Mouse (Mus musculus) forebrain, embryonic 13.5 days (tissue): ENCODE results near the gene Tsc22d3. TPM values are rescaled to one million over a fixed set of nuclear protein-coding genes. Genes with fewer than 3 reads are reported as not detected.

Experiments used
- ATAC-seq: fragments of 200-750 bp; cut with Nextera tagmentation; 2 replicates; pipeline ENCODE4 v1.8.0; 2017
- H3K27ac ChIP-seq: fragments of 300-500 bp; sonication (generic); 2 replicates; pipeline ENCODE4 v1.5.1; 2015; ENCODE audit warnings: inconsistent platforms, mild to moderate bottlenecking, moderate library complexity
- H3K27me3 ChIP-seq: fragments of 300-500 bp; sonication (generic); 2 replicates; pipeline ENCODE4 v1.6.1; 2015; ENCODE audit warnings: mild to moderate bottlenecking, inconsistent platforms
- H3K36me3 ChIP-seq: fragments of 300-500 bp; sonication (generic); 2 replicates; pipeline ENCODE4 v1.6.1; 2015; ENCODE audit warnings: mild to moderate bottlenecking, inconsistent platforms; ENCODE audit not compliant: poor library complexity, severe bottlenecking
- H3K4me1 ChIP-seq: fragments of 300-500 bp; sonication (generic); 2 replicates; pipeline ENCODE4 v1.6.1; 2015; ENCODE audit warnings: inconsistent platforms
- H3K4me2 ChIP-seq: fragments of 300-500 bp; sonication (generic); 2 replicates; pipeline ENCODE4 v1.6.1; 2015; ENCODE audit warnings: inconsistent platforms, mild to moderate bottlenecking, moderate library complexity
- H3K4me3 ChIP-seq: fragments of 300-500 bp; sonication (generic); 2 replicates; pipeline ENCODE4 v1.5.1; 2015; ENCODE audit warnings: mild to moderate bottlenecking, inconsistent platforms
- H3K9ac ChIP-seq: fragments of 300-500 bp; sonication (generic); 2 replicates; pipeline ENCODE4 v1.6.1; 2015; ENCODE audit warnings: mild to moderate bottlenecking, inconsistent platforms
- H3K9me3 ChIP-seq: fragments of 300-500 bp; sonication (generic); replicated peaks from 2 replicates; pipeline ENCODE4 v1.6.1; 2016; ENCODE audit warnings: inconsistent platforms
- WGBS: fragments of 180-500 bp; shearing (Covaris S2); methylation state at CpG from one replicate; pipeline ENCODE4 v1.1.7; 2015; 5-methylcytosine and 5-hydroxymethylcytosine counted together
- polyA plus RNA-seq: library from polyadenylated mRNA; unstranded; fragments of >200 nt; fragmentation: Nextera tagmentation; extraction: Ambion mirVana; gene quantifications from 2 replicates; pipeline ENCODE4 v1.2.1, GENCODE M21; 2015

Gene Tsc22d3
- polyA plus RNA-seq, 1 experiment from 2014 or later: 84.3 TPM

- no peaks in the 10 kb centered on the region for H3K36me3 ChIP-seq
- H3K27ac ChIP-seq: no peak overlapping the region
- no peak overlapping the region for H3K4me2 ChIP-seq
- H3K9ac ChIP-seq: no peak overlapping the region
- H3K4me3 ChIP-seq: no peak overlapping the region
- H3K4me1 ChIP-seq: no peaks in the 10 kb centered on the region
- ATAC-seq: no peak
- peaks cover 61% of the 10 kb centered on the region for H3K27me3 ChIP-seq
- H3K9me3 ChIP-seq: no peaks in the 10 kb centered on the region
- 68% methylated on average over 2 of the region's 2 CpGs for WGBS
Observed at GRCm38 (mm10) chrX:140590142-140590541, 10.3 kb downstream of the Tsc22d3 start.

GRCm38 (mm10) chrX:140589194-140589751, 11.2 kb downstream of the Tsc22d3 start:
- 80% methylated on average over 4 of the region's 4 CpGs for WGBS
- Histone ChIP-seq H3K27me3 (peaks cover 63% of the 10 kb centered on the region), H3K4me3 (no peak overlapping the region), H3K9me3 (no peaks in the 10 kb centered on the region), H3K27ac (no peak overlapping the region), H3K9ac (no peak overlapping the region), H3K4me2 (no peak overlapping the region), H3K36me3 (no peaks in the 10 kb centered on the region), H3K4me1 (no peaks in the 10 kb centered on the region)
- no peak for ATAC-seq

GRCm38 (mm10) chrX:140588534-140588933, 11.9 kb downstream of the Tsc22d3 start:
- WGBS: 71% methylated on average over 5 of the region's 5 CpGs
- ATAC-seq: no peak

GRCm38 (mm10) chrX:140580416-140580815, 20.0 kb downstream of the Tsc22d3 start:
- Histone ChIP-seq H3K4me3 (no peak overlapping the region), H3K4me2 (no peak overlapping the region), H3K27me3 (peaks cover 90% of the 10 kb centered on the region), H3K4me1 (no peaks in the 10 kb centered on the region), H3K27ac (no peak overlapping the region), H3K36me3 (no peaks in the 10 kb centered on the region), H3K9ac (no peak overlapping the region), H3K9me3 (no peaks in the 10 kb centered on the region)
- no peak for ATAC-seq
- WGBS: 77% methylated on average over 3 of the region's 3 CpGs

More at GRCm38 (mm10) chrX:140588534-140588933, 11.9 kb downstream of the Tsc22d3 start:
- no peak overlapping the region for H3K4me3 ChIP-seq
- H3K36me3 ChIP-seq: no peaks in the 10 kb centered on the region
- H3K4me1 ChIP-seq: no peaks in the 10 kb centered on the region
- H3K9me3 ChIP-seq: no peaks in the 10 kb centered on the region
- H3K27ac ChIP-seq: no peak overlapping the region
- no peak overlapping the region for H3K9ac ChIP-seq
- H3K27me3 ChIP-seq: peaks cover 70% of the 10 kb centered on the region
- H3K4me2 ChIP-seq: no peak overlapping the region

- Histone ChIP-seq H3K4me1 (no peaks in the 10 kb centered on the region), H3K27me3 (peaks cover 87% of the 10 kb centered on the region), H3K36me3 (no peaks in the 10 kb centered on the region), H3K27ac (no peak overlapping the region), H3K9me3 (no peaks in the 10 kb centered on the region), H3K4me3 (no peak overlapping the region), H3K4me2 (no peak overlapping the region), H3K9ac (no peak overlapping the region)
- WGBS: 77% methylated on average over 3 of the region's 3 CpGs
- no peak for ATAC-seq
Observed at GRCm38 (mm10) chrX:140575636-140576035, 24.8 kb downstream of the Tsc22d3 start.

- peaks cover 87% of the 10 kb centered on the region for H3K27me3 ChIP-seq
- WGBS: 65% methylated on average over 1 of the region's 1 CpGs
Observed at GRCm38 (mm10) chrX:140575200-140575599, 25.3 kb downstream of the Tsc22d3 start.

GRCm38 (mm10) chrX:140572702-140573338, 27.6 kb downstream of the Tsc22d3 start:
- peaks cover 91% of the 10 kb centered on the region for H3K27me3 ChIP-seq

More at GRCm38 (mm10) chrX:140575200-140575599, 25.3 kb downstream of the Tsc22d3 start:
- Histone ChIP-seq H3K36me3 (no peaks in the 10 kb centered on the region), H3K4me2 (no peak overlapping the region), H3K27ac (no peak overlapping the region), H3K4me3 (no peak overlapping the region), H3K9ac (no peak overlapping the region), H3K9me3 (no peaks in the 10 kb centered on the region), H3K4me1 (no peaks in the 10 kb centered on the region)
- no peak for ATAC-seq

GRCm38 (mm10) chrX:140569595-140569994, 30.9 kb downstream of the Tsc22d3 start:
- Histone ChIP-seq H3K27ac (no peak overlapping the region), H3K4me3 (no peak overlapping the region), H3K36me3 (no peaks in the 10 kb centered on the region), H3K27me3 (peaks cover 91% of the 10 kb centered on the region), H3K4me1 (no peaks in the 10 kb centered on the region), H3K4me2 (no peak overlapping the region), H3K9me3 (no peaks in the 10 kb centered on the region), H3K9ac (no peak overlapping the region)
- no peak for ATAC-seq
- WGBS: 88% methylated on average over 1 of the region's 1 CpGs

More at GRCm38 (mm10) chrX:140572702-140573338, 27.6 kb downstream of the Tsc22d3 start:
- peak; percentile 77 for ATAC-seq
- Histone ChIP-seq H3K9ac (no peak overlapping the region), H3K4me2 (no peak overlapping the region), H3K36me3 (no peaks in the 10 kb centered on the region), H3K27ac (no peak overlapping the region), H3K4me3 (no peak overlapping the region), H3K9me3 (no peaks in the 10 kb centered on the region), H3K4me1 (no peaks in the 10 kb centered on the region)
- WGBS: 17% methylated on average over 2 of the region's 2 CpGs

GRCm38 (mm10) chrX:140567711-140568407, 32.6 kb downstream of the Tsc22d3 start:
- 74% methylated on average over 1 of the region's 1 CpGs for WGBS
- H3K4me2 ChIP-seq: no peak overlapping the region
- peaks cover 89% of the 10 kb centered on the region for H3K27me3 ChIP-seq

GRCm38 (mm10) chrX:140565759-140566158, 34.7 kb downstream of the Tsc22d3 start:
- H3K9ac ChIP-seq: no peak overlapping the region
- no peaks in the 10 kb centered on the region for H3K36me3 ChIP-seq
- no peaks in the 10 kb centered on the region for H3K9me3 ChIP-seq
- H3K27ac ChIP-seq: no peak overlapping the region
- ATAC-seq: no peak
- 90% methylated on average over 2 of the region's 2 CpGs for WGBS
- no peak overlapping the region for H3K4me2 ChIP-seq
- H3K4me1 ChIP-seq: no peaks in the 10 kb centered on the region
- no peak overlapping the region for H3K4me3 ChIP-seq
- H3K27me3 ChIP-seq: peaks cover 86% of the 10 kb centered on the region

More at GRCm38 (mm10) chrX:140567711-140568407, 32.6 kb downstream of the Tsc22d3 start:
- ATAC-seq: no peak
- H3K4me3 ChIP-seq: no peak overlapping the region
- no peaks in the 10 kb centered on the region for H3K36me3 ChIP-seq
- H3K27ac ChIP-seq: no peak overlapping the region
- no peaks in the 10 kb centered on the region for H3K4me1 ChIP-seq
- H3K9ac ChIP-seq: no peak overlapping the region
- H3K9me3 ChIP-seq: no peaks in the 10 kb centered on the region

- H3K9me3 ChIP-seq: no peaks in the 10 kb centered on the region
- no peak overlapping the region for H3K4me2 ChIP-seq
- ATAC-seq: no peak
- no peaks in the 10 kb centered on the region for H3K4me1 ChIP-seq
- no peaks in the 10 kb centered on the region for H3K36me3 ChIP-seq
- H3K9ac ChIP-seq: no peak overlapping the region
- 88% methylated on average over 3 of the region's 3 CpGs for WGBS
- H3K4me3 ChIP-seq: no peak overlapping the region
- H3K27ac ChIP-seq: no peak overlapping the region
- peaks cover 85% of the 10 kb centered on the region for H3K27me3 ChIP-seq
Observed at GRCm38 (mm10) chrX:140565212-140565611, 35.2 kb downstream of the Tsc22d3 start.

- WGBS: 88% methylated on average over 1 of the region's 1 CpGs
- Histone ChIP-seq H3K27ac (no peak overlapping the region), H3K36me3 (no peaks in the 10 kb centered on the region), H3K9me3 (no peaks in the 10 kb centered on the region), H3K27me3 (peaks cover 85% of the 10 kb centered on the region), H3K9ac (no peak overlapping the region), H3K4me2 (no peak overlapping the region), H3K4me3 (no peak overlapping the region), H3K4me1 (no peaks in the 10 kb centered on the region)
- no peak for ATAC-seq
Observed at GRCm38 (mm10) chrX:140564777-140565176, 35.7 kb downstream of the Tsc22d3 start.
